Mouse (Mus musculus): ENCODE results near the gene Ruvbl1. TPM values are rescaled to one million over a fixed set of nuclear protein-coding genes. Genes with fewer than 3 reads are reported as not detected.

The Ruvbl1 gene
- total RNA-seq (2017) = 154 and 242 TPM in 2 replicates

GRCm38 (mm10) chr6:88465181-88465920 lies at the start of gene Ruvbl1:
Ruvbl1 (plus strand) TSS chr6:88465409.
- ATAC-seq (replicated peaks in 1 of 2; ENCODE audit: insufficient read depth in 1 of 2, low FRiP score in 2 of 2, low TSS enrichment in 1 of 2, low read depth in 1 of 2, poor library complexity in 2 of 2, severe bottlenecking in 2 of 2) = peak; percentile 98 to 99

DNA sequence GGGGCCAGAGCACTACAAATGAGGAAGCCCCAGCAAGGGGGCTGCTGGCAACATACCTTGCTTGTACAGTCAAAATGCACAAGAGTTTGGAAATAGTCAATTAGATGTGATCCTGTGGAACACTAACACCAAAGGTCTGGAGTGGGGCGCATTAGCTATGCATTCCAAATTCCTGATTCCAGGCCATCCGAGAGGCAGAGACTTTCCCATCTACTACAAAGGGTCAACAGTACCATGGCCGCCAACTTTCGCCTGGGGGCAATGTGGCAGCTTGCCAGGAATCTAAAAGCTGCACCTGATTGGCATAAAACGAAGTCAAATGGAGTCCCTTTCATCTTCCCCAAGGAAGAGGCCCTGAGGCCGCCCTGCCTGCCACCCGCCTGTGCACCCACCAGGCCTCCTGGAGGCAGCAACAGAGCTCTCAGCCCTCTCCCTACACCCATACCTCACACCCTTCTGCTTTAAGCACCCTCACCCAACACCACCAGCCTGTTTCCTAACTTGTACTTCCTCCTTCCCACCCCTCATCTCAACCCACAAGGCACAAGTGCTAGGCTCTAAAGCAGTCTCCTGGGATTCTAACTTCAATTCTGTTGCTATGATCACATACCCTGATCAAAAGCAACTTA lies 49.0 kb upstream of the Ruvbl1 start:
- ATAC-seq (replicated peaks in 1 of 2; ENCODE audit: insufficient read depth in 1 of 2, low FRiP score in 2 of 2, low TSS enrichment in 1 of 2, low read depth in 1 of 2, poor library complexity in 2 of 2, severe bottlenecking in 2 of 2) = peak; percentile 30 to 56; a peak in 1 of 4 replicates

- ATAC-seq (replicated peaks in 1 of 2; ENCODE audit: insufficient read depth in 1 of 2, low FRiP score in 2 of 2, low TSS enrichment in 1 of 2, low read depth in 1 of 2, poor library complexity in 2 of 2, severe bottlenecking in 2 of 2) = peak; percentile 60 to 66
These were observed 34.0 kb upstream of the Ruvbl1 start for GRCm38 (mm10) chr6:88431202-88431601.

DNA sequence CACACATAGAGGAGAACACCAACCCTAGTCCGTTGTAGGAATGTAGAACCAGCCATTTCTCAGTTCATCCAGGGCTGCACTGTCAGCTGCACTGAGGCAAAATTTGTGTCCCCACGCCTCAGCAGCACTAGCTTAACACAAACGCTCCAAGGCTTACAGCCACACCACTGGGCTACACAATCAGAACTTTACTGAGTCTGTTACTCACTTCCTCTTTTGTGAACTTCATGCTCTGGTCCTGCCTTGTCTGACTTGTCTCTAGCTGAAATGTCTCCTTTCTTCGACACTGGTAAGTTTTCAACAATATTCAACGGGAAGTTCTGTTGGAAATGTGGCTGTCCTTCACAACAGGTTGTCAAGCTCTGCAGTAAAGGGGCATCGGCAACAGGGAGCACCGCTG lies 29.6 kb upstream of the Ruvbl1 start:
- peak; percentile 37 to 49; a peak in 3 of 4 replicates for ATAC-seq (replicated peaks in 1 of 2; ENCODE audit: insufficient read depth in 1 of 2, low FRiP score in 2 of 2, low TSS enrichment in 1 of 2, low read depth in 1 of 2, poor library complexity in 2 of 2, severe bottlenecking in 2 of 2)

GRCm38 (mm10) chr6:88439056-88439455 lies 26.2 kb upstream of the Ruvbl1 start:
- no peak for ATAC-seq (replicated peaks in 1 of 2; ENCODE audit: insufficient read depth in 1 of 2, low FRiP score in 2 of 2, low TSS enrichment in 1 of 2, low read depth in 1 of 2, poor library complexity in 2 of 2, severe bottlenecking in 2 of 2)

DNA sequence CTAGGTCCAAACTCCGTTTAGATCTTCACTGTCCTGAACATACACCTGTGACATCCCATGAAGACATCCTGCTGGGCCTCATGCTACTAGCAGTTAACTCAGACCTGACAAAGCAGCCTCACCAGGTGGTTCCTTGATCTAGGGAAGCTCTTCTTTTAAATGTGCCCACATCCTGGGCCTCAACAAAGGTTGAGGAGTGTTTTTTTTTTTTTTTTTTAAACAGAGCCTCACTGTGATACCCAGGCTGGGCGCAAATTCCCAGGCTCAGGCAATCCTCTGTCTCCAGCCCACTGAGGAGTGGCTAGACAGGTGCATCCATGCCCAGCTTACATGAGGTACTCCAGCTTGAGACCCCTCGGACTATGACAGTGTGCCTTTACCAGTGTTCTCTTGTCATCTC lies 22.7 kb upstream of the Ruvbl1 start:
- ATAC-seq (replicated peaks in 1 of 2; ENCODE audit: insufficient read depth in 1 of 2, low FRiP score in 2 of 2, low TSS enrichment in 1 of 2, low read depth in 1 of 2, poor library complexity in 2 of 2, severe bottlenecking in 2 of 2) = no peak

DNA sequence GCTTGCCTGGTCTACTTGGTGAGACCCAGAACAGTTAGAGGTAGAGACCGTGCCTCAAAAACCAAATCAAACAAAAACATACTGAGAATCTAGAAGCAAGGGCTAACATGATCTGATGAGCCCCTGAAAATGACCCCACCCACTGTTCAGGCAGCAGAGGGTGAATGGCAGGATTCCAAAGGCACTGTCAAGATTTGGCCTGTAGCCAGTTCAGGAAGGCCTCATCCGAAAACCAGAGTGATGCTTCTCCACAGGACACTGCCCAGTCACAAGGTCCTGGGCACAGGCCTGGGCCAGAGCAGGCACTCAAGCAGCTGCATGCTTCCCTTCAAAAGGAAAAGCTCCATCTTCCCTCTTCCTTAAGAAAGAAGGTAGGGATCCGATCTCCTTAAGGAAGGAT lies 21.8 kb upstream of the Ruvbl1 start:
- ATAC-seq (replicated peaks in 1 of 2; ENCODE audit: insufficient read depth in 1 of 2, low FRiP score in 2 of 2, low TSS enrichment in 1 of 2, low read depth in 1 of 2, poor library complexity in 2 of 2, severe bottlenecking in 2 of 2) = no peak

DNA sequence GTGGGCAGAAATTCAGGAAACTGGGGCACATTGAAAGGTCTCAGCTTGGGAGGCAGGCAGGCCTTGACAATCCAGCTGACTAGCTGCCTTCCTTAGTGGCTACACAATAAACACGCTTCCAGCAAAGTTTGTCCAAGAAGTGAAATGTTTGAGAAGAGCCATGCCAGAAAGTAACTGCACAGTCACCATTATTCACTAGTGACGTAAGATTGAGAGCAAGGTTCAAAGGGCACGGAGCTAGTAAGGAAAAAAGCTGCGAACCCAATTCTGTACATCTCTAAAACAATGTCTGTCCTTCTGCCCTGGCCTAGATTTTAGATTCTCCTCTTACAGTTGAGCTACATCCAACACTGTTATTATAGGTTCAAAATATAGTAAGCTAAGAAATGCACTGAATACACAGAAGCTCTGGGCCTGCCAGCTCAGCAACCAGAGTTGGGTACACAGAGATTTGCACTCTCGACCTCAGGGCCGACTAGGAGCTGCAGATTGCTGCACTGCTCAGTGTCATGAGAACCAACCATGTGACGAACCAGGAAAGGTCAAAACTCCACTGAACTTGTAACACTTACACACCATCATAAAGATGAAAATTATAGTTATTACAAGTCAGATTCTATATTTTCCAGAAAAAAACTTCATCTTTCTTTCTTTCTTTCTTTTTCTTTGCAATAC lies 21.0 kb upstream of the Ruvbl1 start:
- no peak for ATAC-seq (replicated peaks in 1 of 2; ENCODE audit: insufficient read depth in 1 of 2, low FRiP score in 2 of 2, low TSS enrichment in 1 of 2, low read depth in 1 of 2, poor library complexity in 2 of 2, severe bottlenecking in 2 of 2)

DNA sequence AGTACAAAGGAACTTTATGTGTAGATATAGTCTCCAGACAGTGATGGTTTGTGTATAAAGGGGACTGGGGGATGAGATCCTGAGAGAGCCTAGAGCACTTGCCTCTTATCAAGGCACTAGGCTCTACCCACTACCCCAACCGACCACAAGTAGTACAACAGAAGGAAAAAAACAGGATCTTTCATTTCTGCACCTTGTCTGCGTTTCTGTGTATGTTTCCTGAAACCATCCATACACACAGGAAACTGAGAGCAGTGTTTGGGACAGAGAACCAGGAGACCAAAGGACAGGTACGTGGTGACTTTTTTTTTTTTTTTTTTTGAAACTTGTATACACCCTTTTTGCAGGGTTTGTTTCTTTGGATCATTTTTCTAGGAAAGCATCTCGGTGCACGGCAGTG lies 19.5 kb upstream of the Ruvbl1 start:
- ATAC-seq (replicated peaks in 1 of 2; ENCODE audit: insufficient read depth in 1 of 2, low FRiP score in 2 of 2, low TSS enrichment in 1 of 2, low read depth in 1 of 2, poor library complexity in 2 of 2, severe bottlenecking in 2 of 2) = no peak

GRCm38 (mm10) chr6:88446063-88447002 lies 18.9 kb upstream of the Ruvbl1 start, which contains the start of gene Eefsec:
Eefsec (minus strand) TSS chr6:88446539.
- peak; percentile 74 to 89; a peak in 3 of 4 replicates for ATAC-seq (replicated peaks in 1 of 2; ENCODE audit: insufficient read depth in 1 of 2, low FRiP score in 2 of 2, low TSS enrichment in 1 of 2, low read depth in 1 of 2, poor library complexity in 2 of 2, severe bottlenecking in 2 of 2)

GRCm38 (mm10) chr6:88447454-88447853 lies 17.8 kb upstream of the Ruvbl1 start:
- no peak for ATAC-seq (replicated peaks in 1 of 2; ENCODE audit: insufficient read depth in 1 of 2, low FRiP score in 2 of 2, low TSS enrichment in 1 of 2, low read depth in 1 of 2, poor library complexity in 2 of 2, severe bottlenecking in 2 of 2)

GRCm38 (mm10) chr6:88454545-88454944 lies 10.7 kb upstream of the Ruvbl1 start:
- ATAC-seq (replicated peaks in 1 of 2; ENCODE audit: insufficient read depth in 1 of 2, low FRiP score in 2 of 2, low TSS enrichment in 1 of 2, low read depth in 1 of 2, poor library complexity in 2 of 2, severe bottlenecking in 2 of 2) = no peak

GRCm38 (mm10) chr6:88469878-88470277 lies 4.7 kb downstream of the Ruvbl1 start:
- ATAC-seq (replicated peaks in 1 of 2; ENCODE audit: insufficient read depth in 1 of 2, low FRiP score in 2 of 2, low TSS enrichment in 1 of 2, low read depth in 1 of 2, poor library complexity in 2 of 2, severe bottlenecking in 2 of 2) = no peak

- ATAC-seq (replicated peaks in 1 of 2; ENCODE audit: insufficient read depth in 1 of 2, low FRiP score in 2 of 2, low TSS enrichment in 1 of 2, low read depth in 1 of 2, poor library complexity in 2 of 2, severe bottlenecking in 2 of 2) = no peak
These were observed 15.2 kb downstream of the Ruvbl1 start for GRCm38 (mm10) chr6:88480421-88480820.

- ATAC-seq (replicated peaks in 1 of 2; ENCODE audit: insufficient read depth in 1 of 2, low FRiP score in 2 of 2, low TSS enrichment in 1 of 2, low read depth in 1 of 2, poor library complexity in 2 of 2, severe bottlenecking in 2 of 2) = peak; percentile 29 to 40; a peak in 2 of 4 replicates
These were observed 17.9 kb downstream of the Ruvbl1 start for GRCm38 (mm10) chr6:88483111-88483510.

DNA sequence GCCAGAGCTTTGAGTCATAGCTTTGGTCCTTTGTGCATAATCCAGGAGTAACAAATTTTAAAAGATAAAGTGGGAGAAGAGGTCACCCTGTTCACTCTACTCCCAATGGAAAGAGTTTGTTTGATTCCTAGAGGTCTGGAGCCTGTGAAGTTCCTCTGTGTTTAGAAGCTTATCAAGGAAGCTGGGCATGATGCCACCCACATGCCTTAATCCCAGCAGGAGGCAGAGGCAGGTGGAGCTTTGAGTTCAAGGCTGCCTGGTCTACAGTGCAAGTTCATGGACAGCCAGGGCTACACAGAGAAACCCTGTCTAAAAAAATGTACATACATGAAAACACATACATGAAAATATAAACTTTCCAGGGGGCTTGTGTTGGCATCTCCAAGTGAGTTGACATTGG lies 18.7 kb downstream of the Ruvbl1 start:
- no peak for ATAC-seq (replicated peaks in 1 of 2; ENCODE audit: insufficient read depth in 1 of 2, low FRiP score in 2 of 2, low TSS enrichment in 1 of 2, low read depth in 1 of 2, poor library complexity in 2 of 2, severe bottlenecking in 2 of 2)

- ATAC-seq (replicated peaks in 1 of 2; ENCODE audit: insufficient read depth in 1 of 2, low FRiP score in 2 of 2, low TSS enrichment in 1 of 2, low read depth in 1 of 2, poor library complexity in 2 of 2, severe bottlenecking in 2 of 2) = 0 out of 4 replicates have a peak, but pooled peaks have one; percentile 12 to 32
These were observed 20.2 kb downstream of the Ruvbl1 start for GRCm38 (mm10) chr6:88485378-88485777.
